Mouse (Mus musculus): ENCODE results near the gene Slc29a3. TPM values are rescaled to one million over a fixed set of nuclear protein-coding genes. Genes with fewer than 3 reads are reported as not detected.
"Not testable (repeated sequence)": the region's sequence is repeated elsewhere in the genome, so short reads cannot be mapped to it uniquely, and the experiment has no call there.

Slc29a3 gene
- polyA plus RNA-seq, 1 experiment from 2014 or later = 8.0 TPM

DNA sequence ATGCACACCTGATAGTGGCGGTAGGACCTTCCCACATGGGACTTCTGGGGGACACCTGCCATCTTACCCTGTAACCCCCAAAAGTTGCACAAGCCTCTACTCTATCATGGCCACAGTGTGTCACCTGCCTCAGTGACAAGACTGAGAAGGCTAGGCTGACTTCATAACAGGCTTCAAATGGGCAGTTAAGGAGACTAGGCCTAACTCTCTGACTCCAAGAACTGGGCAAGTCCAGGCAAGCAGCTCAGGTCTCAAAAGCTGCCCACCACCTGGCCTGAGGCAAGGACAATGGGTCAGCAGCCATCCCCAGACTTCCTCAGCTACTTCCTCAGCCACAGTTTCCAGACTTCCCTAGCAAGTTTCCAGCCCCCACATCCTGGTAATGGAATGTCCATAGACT is 16.9 kb downstream of the Slc29a3 start:
- Histone ChIP-seq H3K4me1 (peaks cover 9% of the 10 kb centered on the region), H3K27me3 (ENCODE audit: low read depth, poor library complexity, severe bottlenecking) (peaks cover 5% of the 10 kb centered on the region; the same call in 1 of the 2 replicates), H3K9me3 (replicated peaks) (no peaks in the 10 kb centered on the region), H3K36me3 (no peaks in the 10 kb centered on the region), H3K27ac (no peak overlapping the region), H3K4me3 (no peak overlapping the region)
- no peak for DNase-seq (ENCODE audit: low spot score)
- 94% methylated on average over 1 of the region's 1 CpGs for WGBS

DNA sequence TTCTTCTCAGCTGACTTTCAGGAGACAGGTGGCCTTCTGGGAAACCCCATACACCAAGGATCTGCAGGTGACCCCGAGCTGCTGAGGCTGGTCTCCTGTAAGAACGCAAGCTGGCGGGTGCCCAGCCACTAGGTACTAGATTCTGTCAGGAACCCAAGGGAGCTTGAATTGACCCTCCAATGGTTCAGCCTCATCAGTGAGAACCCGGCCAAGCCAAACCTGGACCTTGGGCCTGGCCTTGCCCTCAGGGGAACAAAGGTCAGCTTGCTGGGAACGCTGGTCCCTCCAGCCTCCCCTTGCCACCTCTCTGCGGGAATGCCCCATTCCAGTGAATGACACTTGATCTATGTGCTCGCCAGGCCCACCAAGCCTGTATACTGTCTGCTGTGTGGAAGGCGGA is 19.1 kb downstream of the Slc29a3 start:
- Histone ChIP-seq H3K27me3 (ENCODE audit: low read depth, poor library complexity, severe bottlenecking) (peaks cover 5% of the 10 kb centered on the region; the same call in 1 of the 2 replicates), H3K36me3 (no peaks in the 10 kb centered on the region; the same call in 1 of the 2 replicates), H3K27ac (no peak overlapping the region), H3K4me3 (no peak overlapping the region), H3K4me1 (peaks cover 4% of the 10 kb centered on the region), H3K9me3 (replicated peaks) (no peaks in the 10 kb centered on the region)
- no peak for DNase-seq (ENCODE audit: low spot score)
- WGBS = 73% methylated on average over 8 of the region's 8 CpGs

DNA sequence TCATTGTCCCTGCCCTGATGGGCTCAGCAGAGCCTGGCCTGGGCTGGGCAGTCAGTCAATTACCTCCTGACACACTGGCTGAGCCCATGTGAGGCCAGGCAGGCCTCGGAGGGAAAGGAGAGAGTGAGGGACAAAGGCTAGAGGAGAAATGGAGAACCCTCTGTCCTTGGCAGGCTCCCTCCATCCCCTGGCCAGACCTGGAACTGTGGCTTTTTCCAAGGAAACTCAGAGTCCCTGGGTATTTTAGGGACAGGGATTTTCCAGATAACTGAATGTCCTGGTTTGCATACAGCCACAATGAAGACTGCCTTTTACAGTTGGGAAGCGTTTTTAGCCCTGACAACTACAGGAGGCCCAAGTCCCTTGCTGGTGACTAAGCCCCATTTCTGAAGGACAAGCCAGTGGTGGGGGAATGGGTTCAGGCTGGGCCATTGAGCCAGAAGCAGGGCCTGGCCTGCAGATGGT is 20.2 kb downstream of the Slc29a3 start:
- 51% methylated on average over 2 of the region's 2 CpGs for WGBS
- no peak overlapping the region for H3K4me3 ChIP-seq
- H3K27me3 ChIP-seq (ENCODE audit: low read depth, poor library complexity, severe bottlenecking) = peaks cover 5% of the 10 kb centered on the region; the same call in 1 of the 2 replicates
- peaks cover 3% of the 10 kb centered on the region; the same call in 1 of the 2 replicates for H3K4me1 ChIP-seq
- DNase-seq (ENCODE audit: low spot score) = no peak
- no peaks in the 10 kb centered on the region for H3K9me3 ChIP-seq (replicated peaks)
- H3K27ac ChIP-seq = no peak overlapping the region
- H3K36me3 ChIP-seq = no peaks in the 10 kb centered on the region; the same call in 1 of the 2 replicates

DNA sequence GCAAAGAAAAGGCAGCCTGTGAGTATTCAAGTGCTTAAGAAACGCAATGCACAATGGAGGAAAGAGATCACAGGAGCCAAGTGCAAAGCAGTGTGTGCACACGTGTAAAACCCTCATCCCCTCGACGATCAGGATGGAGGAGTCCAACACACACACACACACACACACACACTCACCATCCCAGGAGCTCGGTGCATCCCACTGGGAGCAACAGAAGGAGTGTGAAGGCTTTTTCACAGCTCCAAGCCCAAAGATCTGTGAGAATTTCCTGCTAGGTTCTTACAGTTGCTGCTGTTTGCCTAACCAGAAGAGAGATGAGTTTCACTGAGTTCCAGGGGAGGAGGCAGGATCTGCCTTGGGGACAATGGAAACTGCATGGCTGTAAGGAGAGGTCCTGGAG is 20.9 kb downstream of the Slc29a3 start:
- peaks cover 5% of the 10 kb centered on the region; the same call in 1 of the 2 replicates for H3K27me3 ChIP-seq (ENCODE audit: low read depth, poor library complexity, severe bottlenecking)
- H3K36me3 ChIP-seq = no peaks in the 10 kb centered on the region; the same call in 1 of the 2 replicates

DNA sequence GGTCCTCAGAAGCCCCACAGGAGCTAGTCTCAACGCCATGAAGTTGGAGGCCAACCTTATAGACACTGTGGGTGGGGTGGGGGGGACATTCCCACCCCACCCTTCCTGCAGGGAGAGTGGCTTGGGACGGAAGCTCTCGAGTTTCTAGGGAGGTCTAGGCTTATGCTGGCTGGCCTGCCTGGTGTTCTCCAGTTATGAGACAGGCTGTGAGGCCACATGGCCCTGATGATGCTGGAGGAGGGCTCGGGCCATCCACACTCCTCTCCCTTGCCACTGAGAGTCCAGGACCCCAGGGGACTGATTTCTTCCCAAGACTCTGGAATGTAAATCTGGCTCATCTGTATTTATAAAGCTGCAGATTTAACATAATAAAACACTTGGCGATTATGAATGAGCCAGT is 25.3 kb downstream of the Slc29a3 start:
- DNase-seq (ENCODE audit: low spot score) = no peak
- WGBS = 36% methylated on average over 5 of the region's 5 CpGs
- no peak overlapping the region for H3K4me3 ChIP-seq

More for the DNA sequence above, 20.9 kb downstream of the Slc29a3 start:
- no peak for DNase-seq (ENCODE audit: low spot score)
- WGBS = 43% methylated on average over 5 of the region's 5 CpGs
- Histone ChIP-seq H3K27ac (no peak overlapping the region), H3K4me1 (peaks cover 3% of the 10 kb centered on the region; the same call in 1 of the 2 replicates), H3K9me3 (replicated peaks) (no peaks in the 10 kb centered on the region), H3K4me3 (no peak overlapping the region)

DNA sequence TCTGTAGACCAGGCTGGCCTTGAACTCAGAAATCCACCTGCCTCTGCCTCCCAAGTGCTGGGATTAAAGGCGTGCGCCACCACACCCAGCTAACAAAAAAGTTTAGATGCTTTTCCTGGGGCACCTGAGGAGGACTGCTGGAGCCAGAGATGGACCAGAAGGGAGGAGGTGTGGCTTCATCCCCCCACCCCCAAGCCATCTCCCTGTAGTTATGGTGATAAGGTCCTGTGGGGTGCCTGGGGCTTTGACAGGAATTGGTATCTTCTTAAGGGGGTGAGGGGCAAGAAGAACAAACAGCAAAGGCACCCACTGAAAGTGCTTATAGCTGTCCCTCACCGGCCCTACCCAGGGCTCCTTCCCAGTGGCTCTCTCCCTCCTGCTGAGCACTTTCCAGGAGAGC is 25.7 kb downstream of the Slc29a3 start:
- Histone ChIP-seq H3K4me3 (no peak overlapping the region), H3K27ac (no peak overlapping the region), H3K27me3 (ENCODE audit: low read depth, poor library complexity, severe bottlenecking) (peaks cover 3% of the 10 kb centered on the region; the same call in 1 of the 2 replicates), H3K9me3 (replicated peaks) (no peaks in the 10 kb centered on the region), H3K4me1 (peaks cover 9% of the 10 kb centered on the region; the same call in 1 of the 2 replicates), H3K36me3 (no peaks in the 10 kb centered on the region; the same call in 1 of the 2 replicates)
- WGBS = 59% methylated on average over 3 of the region's 3 CpGs
- DNase-seq (ENCODE audit: low spot score) = no peak

More for the DNA sequence above, 25.3 kb downstream of the Slc29a3 start:
- no peaks in the 10 kb centered on the region for H3K9me3 ChIP-seq (replicated peaks)
- H3K4me1 ChIP-seq = peaks cover 9% of the 10 kb centered on the region; the same call in 1 of the 2 replicates
- no peaks in the 10 kb centered on the region; the same call in 1 of the 2 replicates for H3K36me3 ChIP-seq
- H3K27me3 ChIP-seq (ENCODE audit: low read depth, poor library complexity, severe bottlenecking) = peaks cover 5% of the 10 kb centered on the region; the same call in 1 of the 2 replicates
- H3K27ac ChIP-seq = no peak overlapping the region

DNA sequence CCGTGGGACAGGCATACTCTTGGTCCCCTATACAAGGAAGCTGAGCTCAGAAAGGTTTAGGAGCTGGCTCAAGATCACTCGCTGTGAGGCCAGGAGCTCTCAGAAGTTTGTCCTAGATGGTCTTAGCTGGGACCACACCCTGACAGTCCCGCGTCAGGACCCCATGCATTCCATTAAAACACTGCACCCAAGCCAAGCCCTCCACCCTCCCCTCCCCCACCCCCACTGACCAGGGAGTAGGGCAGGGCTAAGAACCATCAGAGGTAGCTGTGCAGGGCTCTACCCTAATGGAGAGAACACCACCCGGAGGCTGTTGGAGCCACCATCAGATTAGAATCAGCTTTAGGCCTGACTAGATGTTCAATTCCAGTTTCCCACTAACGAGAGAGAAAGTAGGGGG is 28.1 kb downstream of the Slc29a3 start:
- no peak for DNase-seq (ENCODE audit: low spot score)
- Histone ChIP-seq H3K27me3 (ENCODE audit: low read depth, poor library complexity, severe bottlenecking) (no peaks in the 10 kb centered on the region; the same call in 1 of the 2 replicates), H3K36me3 (no peaks in the 10 kb centered on the region; the same call in 1 of the 2 replicates), H3K4me1 (peaks cover 9% of the 10 kb centered on the region; the same call in 1 of the 2 replicates), H3K4me3 (no peak overlapping the region), H3K9me3 (replicated peaks) (no peaks in the 10 kb centered on the region), H3K27ac (no peak overlapping the region)
- 61% methylated on average over 6 of the region's 6 CpGs for WGBS

DNA sequence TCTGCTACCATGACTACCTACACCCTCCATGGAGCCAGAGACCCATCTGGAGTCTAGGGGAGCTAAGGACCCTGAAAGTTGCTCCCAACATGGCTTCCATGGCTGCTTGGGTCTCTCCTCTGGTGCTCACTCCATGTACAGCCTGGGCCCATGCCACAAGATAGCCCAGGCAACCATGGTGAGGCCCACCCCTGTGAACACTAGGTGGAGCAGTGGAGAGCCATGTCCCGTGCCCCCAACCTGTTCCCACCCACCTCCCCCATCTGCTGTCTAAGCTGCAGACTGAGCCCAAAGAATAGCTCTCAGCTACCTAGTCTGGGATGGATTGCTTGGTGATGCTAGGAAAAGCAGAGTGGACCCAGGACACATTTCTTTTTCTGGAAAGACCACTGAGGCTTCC is 29.2 kb downstream of the Slc29a3 start:
- Histone ChIP-seq H3K27me3 (ENCODE audit: low read depth, poor library complexity, severe bottlenecking) (no peaks in the 10 kb centered on the region; the same call in 1 of the 2 replicates), H3K9me3 (replicated peaks) (no peaks in the 10 kb centered on the region), H3K27ac (no peak overlapping the region), H3K36me3 (peaks cover 5% of the 10 kb centered on the region), H3K4me1 (peaks cover 9% of the 10 kb centered on the region; the same call in 1 of the 2 replicates), H3K4me3 (no peak overlapping the region)
- DNase-seq (ENCODE audit: low spot score) = no peak
- WGBS = 56% methylated on average over 1 of the region's 1 CpGs

DNA sequence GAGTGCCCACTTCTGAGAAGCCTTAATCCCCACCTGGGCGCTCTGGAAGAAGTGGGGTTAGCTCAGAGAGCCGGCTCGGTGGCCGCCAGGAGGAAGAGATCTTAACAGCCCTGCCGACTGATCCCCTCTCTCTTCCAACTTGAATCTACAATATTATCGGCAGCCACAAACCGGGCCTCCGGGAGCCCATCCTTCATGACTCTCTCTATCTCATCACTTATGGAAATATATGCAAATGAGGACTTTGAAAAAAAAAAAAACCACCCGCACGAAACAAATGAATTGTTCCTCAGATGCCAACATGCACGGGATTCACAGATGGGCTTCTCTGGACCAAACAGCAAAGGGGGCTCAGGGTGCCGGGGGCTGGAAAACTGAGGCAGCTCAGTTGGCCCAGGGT is 31.0 kb downstream of the Slc29a3 start:
- DNase-seq (ENCODE audit: low spot score) = no peak
- Histone ChIP-seq H3K9me3 (replicated peaks) (no peaks in the 10 kb centered on the region), H3K27ac (no peak overlapping the region), H3K4me1 (peaks cover 9% of the 10 kb centered on the region; the same call in 1 of the 2 replicates), H3K27me3 (ENCODE audit: low read depth, poor library complexity, severe bottlenecking) (no peaks in the 10 kb centered on the region; the same call in 1 of the 2 replicates), H3K4me3 (no peak overlapping the region), H3K36me3 (peaks cover 5% of the 10 kb centered on the region)
- WGBS = 68% methylated on average over 12 of the region's 12 CpGs

DNA sequence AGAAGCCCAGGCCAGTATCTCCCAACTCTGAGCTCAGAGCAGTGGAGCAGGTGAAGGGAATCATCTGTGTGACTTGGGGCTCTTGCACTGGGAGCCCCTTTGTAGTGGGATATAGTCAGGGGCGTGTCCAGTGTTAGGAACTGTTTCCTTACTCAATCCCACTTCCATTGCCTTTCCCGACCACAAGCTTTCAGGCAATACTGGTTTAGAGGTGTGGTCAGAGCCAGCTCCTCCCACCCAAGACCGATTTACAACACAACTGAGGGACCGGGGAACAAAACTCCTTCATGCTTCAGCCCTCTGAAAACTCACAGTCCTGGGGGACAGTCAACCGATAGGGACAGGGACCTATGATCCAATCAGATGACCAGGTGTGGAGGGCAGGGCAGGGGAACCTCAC is 32.1 kb downstream of the Slc29a3 start:
- WGBS = 81% methylated on average over 5 of the region's 5 CpGs
- H3K4me1 ChIP-seq = peaks cover 6% of the 10 kb centered on the region; the same call in 1 of the 2 replicates
- no peak overlapping the region for H3K27ac ChIP-seq
- H3K9me3 ChIP-seq (replicated peaks) = no peaks in the 10 kb centered on the region
- DNase-seq (ENCODE audit: low spot score) = no peak
- H3K4me3 ChIP-seq = no peak overlapping the region
- H3K27me3 ChIP-seq (ENCODE audit: low read depth, poor library complexity, severe bottlenecking) = no peaks in the 10 kb centered on the region; the same call in 1 of the 2 replicates
- peaks cover 14% of the 10 kb centered on the region for H3K36me3 ChIP-seq

DNA sequence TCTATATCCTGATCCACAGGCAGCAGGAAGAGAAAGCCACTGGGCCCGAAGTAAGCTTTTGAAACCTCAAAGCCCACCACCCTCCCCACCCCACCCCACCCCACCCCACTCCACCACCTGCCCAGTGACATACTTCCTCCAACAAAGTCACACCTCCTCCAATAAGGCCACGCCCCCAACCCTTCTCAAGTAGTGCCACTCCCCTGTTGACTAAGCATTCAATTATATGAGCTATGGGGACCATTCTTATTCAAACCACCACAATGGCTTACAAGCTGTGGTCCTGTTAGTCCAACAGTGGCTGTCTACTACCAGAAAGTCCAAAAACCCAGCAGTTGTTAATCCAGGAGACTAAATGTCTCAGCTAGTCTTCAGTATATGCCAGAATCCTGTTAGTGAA is 34.1 kb downstream of the Slc29a3 start:
- 83% methylated on average over 2 of the region's 2 CpGs for WGBS
- Histone ChIP-seq H3K36me3 (peaks cover 27% of the 10 kb centered on the region), H3K4me1 (no peaks in the 10 kb centered on the region), H3K4me3 (no peak overlapping the region), H3K27ac (no peak overlapping the region), H3K27me3 (ENCODE audit: low read depth, poor library complexity, severe bottlenecking) (no peaks in the 10 kb centered on the region; the same call in 1 of the 2 replicates), H3K9me3 (replicated peaks) (no peaks in the 10 kb centered on the region; the same call in 1 of the 2 replicates)
- DNase-seq (ENCODE audit: low spot score) = no peak

DNA sequence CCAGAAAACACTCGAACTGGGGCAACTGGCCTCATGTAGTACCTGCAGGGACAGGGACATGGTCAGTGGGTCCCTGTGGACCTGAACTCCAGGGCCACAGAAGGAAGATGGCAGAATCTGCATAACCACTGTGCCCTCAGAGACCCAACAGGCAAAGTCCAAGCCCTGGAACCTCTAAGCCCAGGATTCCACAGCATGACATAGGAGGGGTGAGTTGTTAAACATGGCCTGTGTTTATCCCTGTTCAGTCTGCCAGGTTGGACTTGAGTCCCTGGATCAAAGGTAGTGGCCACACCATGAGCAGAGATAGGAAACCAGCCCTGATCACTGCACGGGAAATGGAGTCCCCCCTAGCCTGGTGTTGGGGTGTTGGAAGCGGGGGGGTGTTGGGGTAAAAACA is 36.1 kb downstream of the Slc29a3 start:
- no peaks in the 10 kb centered on the region for H3K4me1 ChIP-seq
- no peaks in the 10 kb centered on the region; the same call in 1 of the 2 replicates for H3K9me3 ChIP-seq (replicated peaks)
- peaks cover 27% of the 10 kb centered on the region for H3K36me3 ChIP-seq
- 88% methylated on average over 3 of the region's 3 CpGs for WGBS
- DNase-seq (ENCODE audit: low spot score) = no peak
- no peak overlapping the region for H3K4me3 ChIP-seq
- no peaks in the 10 kb centered on the region; the same call in 1 of the 2 replicates for H3K27me3 ChIP-seq (ENCODE audit: low read depth, poor library complexity, severe bottlenecking)
- no peak overlapping the region for H3K27ac ChIP-seq

DNA sequence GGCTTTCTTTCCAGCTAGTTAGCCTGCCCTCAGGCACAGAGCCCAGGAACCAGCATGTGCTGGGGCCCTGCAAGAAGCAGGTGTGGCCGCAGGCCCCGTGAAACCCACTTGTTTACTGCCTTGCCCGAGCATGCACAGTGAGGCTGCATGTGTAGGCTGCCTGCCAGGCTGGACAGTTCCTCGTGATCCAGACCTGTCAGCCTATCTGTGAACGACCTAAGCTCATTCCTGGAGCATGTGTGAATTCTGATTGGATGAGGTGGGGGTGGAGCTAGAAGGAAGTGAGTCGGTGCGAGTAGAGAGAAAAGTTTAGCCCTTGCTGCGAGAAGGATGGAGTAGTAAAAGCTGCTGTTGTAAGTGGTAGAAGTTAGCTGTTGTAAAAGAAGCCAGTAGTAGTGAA is 40.3 kb downstream of the Slc29a3 start:
- H3K9me3 ChIP-seq (replicated peaks); H3K27me3 ChIP-seq (ENCODE audit: low read depth, poor library complexity, severe bottlenecking); H3K4me3 ChIP-seq; H3K4me1 ChIP-seq; H3K27ac ChIP-seq; DNase-seq (ENCODE audit: low spot score): not testable (repeated sequence)
- peaks cover 22% of the 10 kb centered on the region for H3K36me3 ChIP-seq
- 51% methylated on average over 8 of the region's 8 CpGs for WGBS
